Mouse (Mus musculus) brain, embryonic 14.5 days (tissue): ENCODE data around the gene Slc25a25.

Source experiments
- CTCF ChIP-seq: fragments of 200-500 bp; IDR thresholded peaks from 2 replicates; pipeline ENCODE4 v1.5.1; 2012; ENCODE audit warnings: inconsistent platforms, mild to moderate bottlenecking, moderate library complexity, borderline replicate concordance; ENCODE audit not compliant: insufficient read depth, insufficient read length; ENCODE audit errors: extremely low read depth
- POLR2A ChIP-seq: fragments of 200-500 bp; IDR thresholded peaks from 2 replicates; pipeline ENCODE4 v1.6.1; 2012; ENCODE audit warnings: mild to moderate bottlenecking, inconsistent platforms, borderline replicate concordance; ENCODE audit not compliant: poor library complexity, insufficient read depth, insufficient read length, severe bottlenecking; ENCODE audit errors: extremely low read depth

DNA sequence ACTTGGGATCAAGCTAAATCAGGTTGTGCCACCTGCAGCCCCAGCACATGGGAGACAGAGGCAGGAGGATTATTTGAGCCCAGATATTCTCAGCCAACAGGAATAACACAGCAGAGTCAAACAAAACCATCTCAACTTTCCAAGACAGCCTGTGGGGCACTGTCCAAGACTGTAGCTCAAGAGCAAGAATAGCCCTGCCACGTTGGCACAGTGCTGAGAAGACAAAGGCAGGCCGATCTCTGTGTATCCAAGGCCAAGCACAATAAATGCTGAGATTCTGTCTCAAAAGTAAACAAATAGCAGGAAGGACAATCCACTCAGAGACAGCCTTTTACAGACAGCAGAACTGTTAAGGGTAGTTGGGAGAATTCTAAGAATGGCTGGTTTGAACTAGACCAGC, 11.1 kb downstream of the Slc25a25 start:
- no peak for TF ChIP-seq CTCF
- TF ChIP-seq POLR2A: no peak
